Mouse (Mus musculus) CD4-positive helper T cell, adult 2 months (primary cell): ENCODE data around the gene Scpep1.
"Not testable (repeated sequence)": the region's sequence is repeated elsewhere in the genome, so short reads cannot be mapped to it uniquely, and the experiment has no call there.

Source experiments
- DNase-seq: peaks from one replicate; pipeline ENCODE4 v3.0.0-alpha.2; 2012; ENCODE audit warnings: low read depth, missing footprints, low spot score

Scpep1 gene

GRCm38 (mm10) chr11:88926566-88926965 lies 28.7 kb downstream of the Scpep1 start:
- no peak for DNase-seq

- no peak for DNase-seq
Observed at GRCm38 (mm10) chr11:88909388-88910036, 45.8 kb downstream of the Scpep1 start.

DNA sequence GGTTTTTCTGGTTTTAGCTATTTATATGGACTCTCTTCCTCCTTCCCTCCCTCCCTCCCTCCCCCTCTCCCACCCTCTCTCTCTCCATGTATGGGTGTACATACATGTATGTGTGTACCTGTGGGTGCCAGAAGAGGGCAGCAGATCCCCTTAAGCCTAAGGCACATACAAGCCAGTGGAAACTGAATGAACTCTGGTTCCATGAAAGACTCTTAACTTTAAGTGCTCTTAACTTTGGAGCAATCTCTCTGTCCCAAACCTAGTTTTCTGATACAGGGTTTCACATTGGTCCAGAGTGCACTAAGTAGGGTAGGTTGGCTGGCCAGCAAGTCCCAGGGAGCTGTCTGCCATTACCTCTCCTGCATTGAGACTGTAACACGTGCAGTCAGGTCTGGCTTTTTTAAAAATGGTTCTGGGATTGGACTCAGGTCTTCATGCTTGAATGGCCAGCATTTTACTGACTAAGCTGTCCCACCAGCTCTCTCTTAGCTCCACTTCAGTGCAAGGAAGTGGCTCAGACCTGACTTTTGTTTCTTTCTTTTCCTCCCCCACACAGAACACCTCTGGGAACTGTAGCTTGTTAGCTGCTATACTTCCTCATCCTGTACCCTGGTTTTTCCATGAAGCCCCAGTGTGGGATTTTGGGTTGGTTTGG lies 46.6 kb downstream of the Scpep1 start:
- peak; percentile 70 for DNase-seq

DNA sequence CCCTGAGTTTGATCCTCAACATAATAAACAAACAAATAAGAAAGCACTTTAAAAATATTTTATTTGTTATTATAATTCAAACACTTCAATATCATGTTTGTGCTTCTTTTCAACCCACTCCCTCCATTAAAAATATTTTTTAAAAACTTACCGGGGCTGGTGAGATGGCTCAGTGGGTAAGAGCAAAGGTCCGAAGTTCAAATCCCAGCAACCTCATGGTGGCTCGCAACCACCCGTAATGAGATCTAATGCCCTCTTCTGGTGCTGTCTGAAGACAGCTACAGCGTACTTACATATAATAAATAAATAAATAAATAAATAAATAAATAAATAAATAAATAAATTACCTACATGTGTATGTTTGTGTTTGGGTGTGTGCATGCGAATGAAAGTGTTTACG lies 47.4 kb downstream of the Scpep1 start:
- no peak for DNase-seq

DNA sequence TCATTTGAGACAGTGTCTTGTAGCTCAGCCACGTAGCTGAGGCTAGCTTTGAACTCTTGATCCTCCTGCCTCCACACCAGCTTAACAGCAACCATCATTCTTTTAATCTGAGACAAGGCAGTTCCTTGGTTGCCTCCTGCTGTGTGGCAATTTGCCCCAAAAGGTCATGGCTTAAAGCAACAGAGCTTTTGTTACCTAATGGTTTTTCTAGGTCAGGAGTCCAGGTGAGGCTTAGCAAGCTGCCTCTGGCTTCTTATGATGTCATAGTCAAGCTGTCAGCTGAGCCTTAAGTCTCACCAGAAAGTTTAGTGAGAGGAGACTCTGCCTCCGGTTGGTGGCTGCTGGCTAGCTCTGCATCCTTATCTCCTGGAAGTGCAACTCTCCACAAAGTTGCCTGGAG lies 49.6 kb downstream of the Scpep1 start:
- no peak for DNase-seq

- no peak for DNase-seq
Observed at GRCm38 (mm10) chr11:88904080-88904479, 51.2 kb downstream of the Scpep1 start.

GRCm38 (mm10) chr11:88902762-88903161 lies 52.5 kb downstream of the Scpep1 start:
- no peak for DNase-seq

GRCm38 (mm10) chr11:88901341-88901802 lies 53.9 kb downstream of the Scpep1 start:
- DNase-seq: no peak

- DNase-seq: no peak
Observed at GRCm38 (mm10) chr11:88899561-88899960, 55.7 kb downstream of the Scpep1 start.

- DNase-seq: no peak
Observed at GRCm38 (mm10) chr11:88898380-88898763, 56.9 kb downstream of the Scpep1 start.

DNA sequence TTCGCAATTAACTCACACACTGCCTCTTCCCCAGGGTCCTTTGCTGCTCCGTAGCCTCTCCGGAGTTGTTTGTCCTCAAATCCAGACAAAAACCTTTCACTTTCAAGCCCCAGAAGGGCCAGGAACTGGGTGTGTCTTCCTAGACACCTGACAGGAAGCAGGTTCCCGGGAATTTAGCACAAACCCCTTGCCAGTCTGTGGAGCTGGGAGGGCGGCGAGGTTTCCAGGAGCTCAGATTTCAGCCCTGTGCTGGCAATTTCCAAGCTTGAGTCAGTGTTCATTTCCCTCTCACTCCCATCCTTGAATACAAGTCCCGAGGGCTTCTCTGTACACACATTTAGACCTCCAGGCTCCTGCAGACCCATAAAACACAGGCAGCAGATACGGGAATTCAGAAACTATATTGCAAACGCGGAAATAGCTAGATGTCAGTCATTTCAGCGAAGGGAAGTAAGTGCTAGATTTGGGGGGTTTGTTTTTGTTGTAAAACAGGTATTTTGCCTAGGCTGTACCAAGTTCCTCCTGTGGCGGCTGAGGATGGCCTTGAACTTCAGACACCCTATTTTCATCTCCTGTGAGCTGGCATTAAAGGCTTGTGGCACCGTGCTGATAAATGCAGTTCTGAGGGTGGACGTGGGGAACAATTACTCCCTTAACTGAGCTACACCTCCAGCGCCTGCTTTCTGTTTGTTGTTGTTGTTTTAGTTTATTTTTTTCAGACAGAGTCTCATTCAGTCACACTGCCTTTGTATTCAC lies 57.5 kb downstream of the Scpep1 start:
- DNase-seq: no peak

DNA sequence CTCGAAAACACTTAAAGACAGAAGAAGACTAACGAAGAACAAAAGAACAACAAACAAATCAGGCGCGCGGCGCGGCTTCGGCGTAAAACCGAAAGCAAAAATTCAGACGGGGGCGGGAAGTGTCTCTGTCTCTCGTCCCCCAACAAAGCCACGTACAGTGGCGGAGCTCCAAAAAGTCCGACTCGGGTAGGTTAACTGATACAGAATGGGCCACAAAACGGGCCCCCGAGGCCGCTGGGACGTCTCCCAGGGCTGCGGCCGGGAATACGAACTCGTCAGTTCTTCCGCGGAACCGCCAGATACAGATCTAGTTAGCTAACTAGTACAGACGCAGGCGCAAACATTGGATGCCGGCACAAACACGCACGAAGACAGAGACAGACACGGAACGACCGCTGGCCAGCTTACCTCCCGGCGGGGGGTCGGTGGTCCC lies 59.4 kb downstream of the Scpep1 start:
- DNase-seq: not testable (repeated sequence)

DNA sequence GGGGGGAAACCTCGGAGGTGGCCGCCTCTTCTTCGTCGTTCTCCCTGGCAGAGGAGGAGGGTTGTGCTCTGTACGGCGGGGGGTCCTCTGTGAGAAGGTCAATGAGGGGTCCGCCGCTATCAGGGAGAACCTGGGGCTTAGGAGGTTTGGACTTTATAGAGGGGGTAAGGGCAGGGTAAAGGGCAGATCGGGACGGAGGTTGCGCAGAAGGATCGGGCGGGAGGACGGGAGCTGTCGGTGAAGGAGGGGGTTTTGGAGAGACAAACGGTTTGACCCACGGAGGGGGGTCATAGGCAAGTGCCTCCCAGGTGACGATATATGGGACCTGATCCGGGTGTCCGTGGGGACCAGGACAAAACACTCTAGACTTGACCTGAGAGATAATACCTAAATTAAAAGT lies 60.0 kb downstream of the Scpep1 start:
- DNase-seq: not testable (repeated sequence)

DNA sequence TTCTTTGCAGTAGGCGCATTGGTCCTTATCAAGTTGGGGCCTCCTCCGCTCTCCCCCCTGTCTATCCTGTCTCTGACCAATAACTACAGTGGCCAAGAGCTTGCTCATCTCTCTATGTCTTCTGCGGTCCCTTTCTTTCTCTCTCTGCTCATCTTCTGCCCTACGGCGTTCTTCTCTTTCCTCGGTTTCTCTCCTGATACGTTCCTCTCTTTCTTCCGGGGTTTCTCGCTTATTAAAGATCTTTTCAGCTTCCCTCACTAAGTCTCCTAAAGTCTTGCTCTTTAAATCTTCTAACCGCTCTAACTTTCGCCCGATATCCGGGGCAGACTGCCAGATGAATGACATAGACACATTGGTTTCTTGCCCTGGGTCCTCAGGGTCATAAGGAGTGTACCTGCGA lies 61.0 kb downstream of the Scpep1 start:
- DNase-seq: not testable (repeated sequence)

GRCm38 (mm10) chr11:88893501-88893900 lies 61.8 kb downstream of the Scpep1 start:
- not testable (repeated sequence) for DNase-seq

GRCm38 (mm10) chr11:88892789-88893188 lies 62.5 kb downstream of the Scpep1 start:
- DNase-seq: not testable (repeated sequence)

DNA sequence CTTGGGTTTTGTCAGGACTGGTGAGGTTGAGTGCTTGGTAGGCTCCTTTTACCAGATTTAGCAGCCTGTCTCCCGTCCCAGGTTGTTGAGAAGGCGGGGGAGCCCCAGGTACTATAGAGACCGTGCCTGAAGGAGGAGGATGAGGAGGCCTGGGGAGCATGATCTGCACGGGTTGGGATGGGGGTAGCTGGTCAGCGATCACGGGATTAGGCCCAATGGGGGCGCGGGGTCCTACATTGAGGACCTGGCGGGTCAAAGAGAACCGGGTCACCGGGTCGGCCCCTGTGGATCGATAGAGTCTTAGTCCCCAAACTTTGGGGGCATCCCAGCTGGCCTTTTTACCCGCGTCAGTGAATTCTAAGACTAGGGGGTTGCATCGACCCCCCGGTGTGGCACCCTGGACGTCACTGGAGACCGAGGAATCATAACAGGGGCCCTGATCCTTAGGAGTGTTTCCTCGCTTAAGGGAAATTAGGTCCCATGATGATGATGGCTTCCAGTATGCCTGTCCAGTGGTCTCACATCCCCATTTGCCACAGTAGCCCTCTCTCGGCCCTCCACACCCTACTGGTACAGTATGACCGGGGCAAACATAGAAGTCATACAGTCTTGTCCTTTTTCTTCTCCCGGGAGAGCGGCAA lies 63.2 kb downstream of the Scpep1 start:
- not testable (repeated sequence) for DNase-seq

GRCm38 (mm10) chr11:88891446-88891845 lies 63.8 kb downstream of the Scpep1 start:
- not testable (repeated sequence) for DNase-seq

DNA sequence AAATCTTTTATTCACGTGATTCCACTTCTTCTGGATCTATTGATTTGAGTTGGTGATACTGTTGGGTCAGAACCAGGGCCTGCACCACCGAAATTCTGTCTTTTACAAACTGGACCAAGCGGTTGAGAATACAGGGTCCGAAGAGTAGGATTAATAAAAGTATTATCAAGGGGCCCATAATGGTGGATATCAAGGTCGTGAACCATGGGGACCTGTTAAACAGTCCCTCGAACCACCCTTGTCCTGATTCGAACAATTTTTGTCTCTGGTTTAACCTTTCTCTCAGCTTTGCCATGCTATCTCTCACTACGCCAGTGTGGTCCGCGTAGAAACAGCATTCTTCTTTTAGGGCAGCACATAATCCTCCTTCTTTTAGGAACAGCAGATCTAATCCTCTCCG lies 64.4 kb downstream of the Scpep1 start:
- not testable (repeated sequence) for DNase-seq

GRCm38 (mm10) chr11:88888996-88889395 lies 66.3 kb downstream of the Scpep1 start:
- DNase-seq: no peak

- DNase-seq: no peak
Observed at GRCm38 (mm10) chr11:88884376-88885065, 70.7 kb downstream of the Scpep1 start.
